Mouse (Mus musculus) left cerebral cortex, adult 8-10 months (tissue): Measurements from ENCODE around the gene Nup210l. TPM values are rescaled to one million over a fixed set of nuclear protein-coding genes. Genes with fewer than 3 reads are reported as not detected.
"Not testable (repeated sequence)": the region's sequence is repeated elsewhere in the genome, so short reads cannot be mapped to it uniquely, and the experiment has no call there.

Experiments
- DNase-seq, 2 experiments: peaks; one replicate each; pipeline ENCODE4 v3.0.0; 2022; ENCODE audit warnings: low spot score in 2 of 2
- total RNA-seq, 4 experiments: library from RNA; stranded (reverse); gene quantifications; 2 replicates each; pipeline ENCODE4 v1.2.4; 2022

Nup210l gene
- total RNA-seq, 4 experiments from 2014 or later: 0.21 to 0.35 (median 0.32) TPM

DNA sequence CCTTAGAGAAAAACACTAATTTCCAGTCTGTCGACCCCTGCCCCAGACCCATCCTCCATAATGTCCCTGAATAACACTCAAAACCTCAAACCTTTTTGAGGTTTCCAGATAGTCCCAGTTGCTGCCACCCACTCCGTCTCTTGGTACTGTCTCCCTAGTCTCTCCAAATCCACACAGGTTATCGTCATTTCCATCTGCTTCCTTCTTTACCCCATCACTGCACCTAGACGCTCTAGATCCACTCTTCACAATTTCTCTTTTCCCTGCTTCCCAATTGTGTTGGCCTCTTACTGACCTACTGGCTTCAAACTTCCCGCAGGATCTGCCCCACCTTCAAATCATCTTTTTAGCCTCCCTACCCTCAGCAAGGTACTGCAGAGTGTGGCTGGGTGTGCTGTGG is 117.2 kb downstream of the Nup210l start:
- DNase-seq: no peak

DNA sequence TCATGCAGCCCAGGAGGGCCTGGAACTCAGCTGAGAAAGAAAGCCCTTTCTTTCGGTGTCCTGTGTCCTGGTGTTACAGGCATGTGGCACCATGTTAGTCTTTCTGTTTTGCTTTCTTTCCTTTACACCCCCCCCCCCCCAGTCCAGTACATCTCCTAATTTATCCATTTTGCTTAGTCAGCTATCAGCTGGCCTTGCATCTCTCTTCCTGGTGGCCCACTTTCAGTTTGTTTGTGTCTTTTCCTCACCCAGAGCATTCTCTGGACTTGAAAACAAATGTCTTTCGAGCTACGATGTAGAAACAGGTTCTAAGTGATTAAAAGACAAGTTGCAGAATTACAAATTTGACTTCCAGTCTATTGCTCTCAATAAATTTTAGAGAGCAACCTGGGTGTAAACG is 118.5 kb downstream of the Nup210l start:
- no peak for DNase-seq

DNA sequence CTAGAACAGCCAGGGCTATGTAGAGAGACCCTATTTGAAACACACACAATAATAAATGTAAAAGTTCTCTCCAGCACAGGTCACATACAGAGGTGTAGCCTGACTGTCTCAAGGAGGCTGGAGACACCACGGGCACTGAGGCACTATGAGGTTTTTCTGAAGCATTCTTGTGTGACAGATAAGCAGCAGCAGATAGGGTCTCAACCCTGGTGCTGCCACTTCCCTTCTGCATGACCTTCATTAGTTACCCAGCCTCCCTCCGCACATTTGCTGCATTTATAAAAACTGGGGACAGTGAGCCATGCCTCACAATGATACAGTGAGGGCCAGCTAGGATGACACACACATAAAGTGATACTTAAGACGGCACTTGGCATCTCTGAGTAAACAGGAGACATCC is 119.0 kb downstream of the Nup210l start:
- DNase-seq: no peak

DNA sequence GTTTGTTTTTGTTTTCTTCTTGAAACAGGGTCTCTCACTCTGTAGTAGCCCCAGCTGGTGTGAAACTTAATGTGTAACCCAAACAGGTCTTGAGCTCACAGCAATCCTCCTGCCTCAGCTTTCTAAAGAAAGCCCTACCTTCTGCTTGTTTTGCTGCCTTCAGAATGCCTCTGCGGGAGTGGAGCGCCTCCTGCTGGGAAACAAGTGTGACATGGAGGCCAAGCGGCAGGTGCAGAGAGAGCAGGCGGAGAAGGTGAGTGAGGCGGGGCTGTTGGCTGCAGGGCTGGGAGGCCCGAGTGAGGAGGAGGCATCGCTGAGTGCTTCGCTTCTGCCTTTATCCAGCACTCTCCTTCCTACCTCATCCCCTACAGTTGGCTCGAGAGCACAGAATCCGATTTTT is 120.4 kb downstream of the Nup210l start:
- DNase-seq: no peak

DNA sequence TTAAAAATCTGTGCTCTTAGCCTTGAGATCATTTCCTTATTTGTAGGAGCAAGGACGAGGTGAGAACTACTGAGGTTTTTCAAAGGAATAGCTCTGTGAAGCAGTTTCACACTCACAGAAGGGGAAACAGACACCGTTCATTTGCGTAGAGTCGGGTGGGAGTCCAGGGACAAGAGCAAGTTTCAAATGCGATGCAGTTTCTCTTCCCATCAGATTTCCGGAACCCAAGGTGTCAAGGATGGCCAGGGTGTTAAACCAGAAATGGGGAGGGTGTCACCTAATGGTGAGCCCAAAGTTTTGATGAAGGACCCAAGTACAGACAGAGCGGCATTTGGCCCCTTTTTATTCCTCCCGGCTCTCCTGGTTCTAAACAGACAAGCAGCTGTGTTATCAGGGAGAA is 127.1 kb downstream of the Nup210l start:
- DNase-seq: no peak

DNA sequence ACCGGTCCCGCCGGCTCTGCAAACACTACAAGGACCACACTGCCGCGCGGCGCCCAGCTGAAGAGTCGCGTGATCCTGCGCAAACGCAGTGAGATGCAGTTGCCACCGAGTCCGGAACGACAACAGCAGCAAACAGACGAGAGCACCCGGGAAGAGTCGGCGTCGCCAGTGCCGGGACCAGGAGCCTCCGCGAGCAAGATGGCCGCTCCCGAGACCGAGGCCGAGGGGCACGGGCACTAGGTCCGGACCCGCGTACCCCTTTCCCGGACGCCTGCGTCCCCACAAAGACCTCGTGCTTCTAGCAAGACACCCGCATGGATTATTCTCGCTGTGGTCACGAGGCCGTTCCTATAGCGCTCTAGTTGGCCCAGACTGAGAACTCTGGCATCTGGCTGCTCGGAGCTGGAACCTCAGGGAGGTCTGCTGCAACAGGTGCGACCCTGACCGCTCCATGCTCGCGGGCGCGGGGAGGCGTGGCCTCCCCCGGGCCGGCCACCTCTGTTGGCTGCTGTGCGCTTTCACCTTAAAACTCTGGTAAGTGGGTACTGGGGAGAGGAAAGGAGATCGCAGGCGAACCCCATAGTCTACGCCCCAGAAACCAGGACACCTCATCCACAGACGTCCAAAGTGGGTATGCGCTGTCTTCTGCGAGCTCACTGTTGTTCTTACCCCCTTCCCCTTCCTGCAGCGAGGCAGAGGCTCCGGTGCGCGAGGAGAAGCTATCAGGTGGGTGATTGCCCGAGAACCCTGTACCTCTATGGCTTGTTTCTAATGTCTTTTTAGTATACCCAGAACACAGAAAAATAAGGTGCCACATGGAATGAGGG is 127.8 kb downstream of the Nup210l start, which contains the start of gene Jtb:
Gene Jtb (plus strand): TSS at position 91 of the 827 bp plus-strand sequence.
- peak; percentile 90 to 96 for DNase-seq

DNA sequence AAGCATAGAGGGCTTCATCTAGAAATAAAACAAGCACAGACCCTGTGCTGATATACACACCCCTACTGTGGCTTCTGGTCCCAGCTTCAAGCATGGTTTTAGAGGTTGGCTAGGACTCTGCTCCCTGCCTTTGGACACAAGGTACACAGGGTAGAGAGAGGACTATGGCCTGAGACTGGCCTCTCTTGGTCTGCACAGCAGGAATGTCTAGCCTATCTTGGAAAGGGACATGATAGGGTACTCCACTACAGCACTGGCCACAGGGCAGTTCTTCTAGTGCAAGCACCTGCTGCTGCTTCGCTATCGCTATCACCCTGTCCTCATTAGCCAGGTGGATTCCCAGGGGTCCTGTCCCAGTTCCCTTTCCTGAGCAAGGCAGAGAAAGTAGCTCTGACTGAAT is 137.3 kb downstream of the Nup210l start:
- no peak for DNase-seq

DNA sequence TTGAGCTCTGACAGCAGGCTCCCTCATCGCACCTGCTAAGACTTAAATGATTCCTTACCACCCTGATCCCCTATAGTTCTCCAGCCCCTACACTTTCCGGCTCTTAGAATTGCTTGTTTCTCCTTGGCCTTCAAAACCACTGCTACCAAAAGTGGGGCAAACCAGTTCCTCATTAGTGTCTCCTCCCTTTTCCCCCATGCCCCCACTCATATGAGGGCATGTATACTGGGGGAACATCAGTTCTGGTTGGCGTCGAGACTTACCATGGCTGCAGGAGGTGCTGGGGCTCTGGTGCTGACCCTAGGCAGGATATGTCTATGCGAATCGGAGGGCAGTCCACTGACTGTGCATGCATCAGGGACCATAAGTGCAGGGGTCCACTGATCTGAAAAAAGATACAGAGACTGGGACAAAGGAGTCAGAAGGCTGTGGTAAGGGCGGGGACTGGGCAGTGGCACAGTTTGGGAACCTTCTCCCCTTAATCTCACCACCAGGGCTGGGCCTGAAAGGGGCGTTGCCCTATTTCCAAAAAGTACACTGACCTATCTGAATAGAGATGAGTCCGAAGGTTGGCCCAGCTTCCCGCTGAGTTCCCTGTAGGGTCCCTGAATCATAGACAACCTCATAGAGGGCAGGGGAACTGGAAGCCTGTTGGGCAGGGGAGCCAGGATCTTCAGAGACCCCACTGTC is 137.9 kb downstream of the Nup210l start:
- no peak for DNase-seq

DNA sequence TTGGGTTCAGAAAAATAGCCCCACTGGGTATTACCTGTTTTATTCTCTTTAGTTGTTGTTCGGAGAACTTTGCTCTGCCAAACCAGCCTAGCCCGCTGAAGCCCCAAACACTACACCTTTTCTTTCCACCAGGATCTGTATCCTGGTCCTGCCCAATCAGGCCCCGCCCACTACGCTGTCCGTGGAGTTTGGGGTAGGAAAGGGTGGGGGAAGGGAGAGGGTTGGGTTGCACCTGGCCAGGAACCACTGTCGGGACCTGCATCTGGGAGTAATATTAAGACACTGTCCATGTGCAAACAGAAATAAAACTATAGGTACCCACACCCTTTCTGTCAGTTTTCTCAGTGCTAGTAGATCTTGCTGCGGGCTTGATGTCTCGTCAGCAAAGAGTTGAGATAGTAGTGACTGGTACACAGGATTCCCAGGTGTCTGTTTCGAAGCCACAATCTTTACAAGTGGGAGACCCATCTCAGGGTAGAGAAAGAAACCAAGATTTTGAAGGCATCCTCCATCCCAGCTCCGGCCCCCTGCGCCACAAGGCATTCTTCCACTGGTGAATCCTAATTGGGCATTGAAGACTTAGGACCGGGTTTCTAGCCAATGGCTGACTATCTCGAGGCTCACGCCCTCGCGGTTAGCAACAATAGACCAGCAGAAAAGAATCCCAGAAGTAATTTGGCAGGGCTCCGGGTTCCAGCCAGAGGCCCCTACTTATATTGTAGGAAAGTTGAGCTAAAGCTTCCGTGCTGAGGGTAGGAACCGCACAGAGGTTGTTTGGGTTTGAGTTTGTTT is 139.2 kb downstream of the Nup210l start, which contains the start of gene Creb3l4:
Gene Creb3l4 (minus strand): TSS at position 529 of the 792 bp plus-strand sequence.
- no peak for DNase-seq

DNA sequence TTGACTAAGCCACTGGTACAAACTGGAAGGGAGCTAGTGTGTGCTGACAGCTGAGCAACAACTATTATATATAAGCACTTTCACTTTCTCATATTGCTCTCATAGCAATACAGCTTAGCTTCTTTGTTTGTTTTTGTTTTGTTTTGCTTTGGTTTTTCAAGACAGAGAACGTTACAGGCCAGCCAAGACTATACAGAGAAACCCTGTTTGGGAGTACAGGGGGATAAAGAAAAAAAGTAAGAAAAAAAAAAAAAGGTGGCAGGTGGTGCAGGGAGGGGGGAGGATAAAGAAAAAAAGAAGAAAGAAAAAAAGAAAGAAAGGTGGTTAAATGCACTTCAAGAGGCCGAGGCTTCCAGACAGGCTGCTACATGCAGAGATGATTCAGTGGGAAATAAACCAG is 141.5 kb downstream of the Nup210l start:
- DNase-seq: no peak

DNA sequence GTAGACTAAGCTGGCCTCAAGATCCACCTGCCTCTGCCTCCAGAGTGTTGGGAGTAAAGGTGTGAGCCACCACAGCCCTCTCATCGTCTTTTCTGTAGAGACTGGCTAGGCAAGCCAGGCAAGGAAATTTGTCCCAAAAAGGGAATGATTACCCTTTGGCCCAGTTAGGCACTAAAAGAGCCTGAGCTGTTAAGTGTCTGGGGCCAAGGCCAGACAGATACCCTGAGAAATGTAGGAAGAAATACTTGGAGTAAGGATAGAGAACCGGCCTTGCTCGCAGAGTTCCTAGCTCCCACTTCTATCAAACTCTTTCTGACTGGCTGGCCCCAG is 143.7 kb downstream of the Nup210l start:
- DNase-seq: no peak

DNA sequence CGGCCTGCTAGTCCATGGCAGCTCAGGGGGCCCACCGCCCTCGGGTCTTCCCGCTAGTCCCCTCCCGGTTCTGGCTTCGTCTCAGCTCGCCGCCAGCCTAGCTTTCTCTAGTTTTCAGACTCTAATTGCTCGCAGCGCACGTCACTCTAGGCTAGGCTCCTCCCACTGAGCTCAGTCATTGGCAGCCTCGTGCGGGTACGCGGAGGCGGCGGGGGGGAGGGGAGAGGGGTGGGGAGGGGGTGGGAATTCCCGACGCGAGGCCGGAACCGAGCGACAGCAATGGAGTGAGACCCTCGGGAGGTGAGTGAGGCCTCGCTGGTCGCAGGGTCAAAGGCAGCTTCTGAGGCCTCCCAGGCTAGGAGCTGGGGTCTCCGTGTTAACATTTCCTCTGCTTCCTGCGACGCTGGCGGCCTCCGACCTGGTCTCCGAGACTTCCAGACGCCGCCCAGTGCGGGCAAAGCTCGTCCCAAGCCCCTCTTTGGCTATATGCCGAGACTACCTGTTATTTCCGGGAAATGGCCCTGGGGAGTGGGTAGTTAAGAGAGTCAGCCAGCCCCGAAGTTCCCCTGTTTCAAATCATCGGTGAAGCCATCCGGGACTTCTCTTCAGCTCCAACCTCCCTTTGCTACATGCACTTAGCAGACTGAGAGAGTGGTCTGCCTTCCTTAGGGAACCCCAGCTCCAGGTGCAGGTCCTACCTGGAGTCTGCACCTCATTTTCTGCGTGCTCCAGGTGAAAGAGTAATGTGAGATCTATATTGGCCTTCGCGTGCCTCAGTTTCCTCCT is 144.2 kb downstream of the Nup210l start, which contains the start of gene Slc39a1:
Gene Slc39a1 (plus strand): TSS at position 213 of the 786 bp plus-strand sequence.
- DNase-seq: peak; percentile 81 to 92

DNA sequence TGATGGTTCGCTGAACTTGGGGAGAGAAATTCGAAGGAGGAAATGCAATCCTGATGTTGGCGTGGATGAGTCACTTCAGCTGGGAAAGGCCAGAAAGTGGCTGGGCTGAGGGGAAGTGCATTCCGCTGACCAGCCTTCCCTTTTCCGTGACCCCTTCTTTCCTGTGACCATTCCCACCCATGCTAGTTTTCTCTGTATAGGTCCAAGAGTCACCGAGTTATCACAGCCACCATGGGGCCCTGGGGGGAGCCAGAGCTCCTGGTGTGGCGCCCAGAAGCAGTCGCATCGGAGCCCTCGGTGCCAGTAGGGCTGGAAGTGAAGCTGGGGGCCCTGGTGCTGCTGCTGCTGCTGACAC is 144.8 kb downstream of the Nup210l start:
- DNase-seq: no peak

DNA sequence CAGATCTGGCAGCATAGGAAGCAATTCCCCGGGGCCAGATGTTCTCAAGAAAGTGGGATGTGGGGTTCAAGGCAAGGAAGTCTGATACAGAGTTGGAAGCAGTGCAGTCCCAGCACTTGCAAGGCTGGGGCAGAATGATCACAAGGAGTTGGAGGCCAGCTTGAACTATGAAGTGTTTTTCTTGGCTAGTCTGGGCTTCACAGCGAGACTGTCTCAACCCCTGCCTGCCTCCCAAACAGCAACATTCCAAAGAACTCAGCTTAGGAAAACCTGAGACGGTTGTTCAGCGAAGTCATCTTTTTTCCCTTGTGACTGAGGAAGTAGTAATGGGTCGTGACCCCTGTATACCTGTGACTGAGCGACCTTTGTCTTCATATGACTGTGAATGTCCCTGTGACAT is 146.9 kb downstream of the Nup210l start:
- no peak for DNase-seq

DNA sequence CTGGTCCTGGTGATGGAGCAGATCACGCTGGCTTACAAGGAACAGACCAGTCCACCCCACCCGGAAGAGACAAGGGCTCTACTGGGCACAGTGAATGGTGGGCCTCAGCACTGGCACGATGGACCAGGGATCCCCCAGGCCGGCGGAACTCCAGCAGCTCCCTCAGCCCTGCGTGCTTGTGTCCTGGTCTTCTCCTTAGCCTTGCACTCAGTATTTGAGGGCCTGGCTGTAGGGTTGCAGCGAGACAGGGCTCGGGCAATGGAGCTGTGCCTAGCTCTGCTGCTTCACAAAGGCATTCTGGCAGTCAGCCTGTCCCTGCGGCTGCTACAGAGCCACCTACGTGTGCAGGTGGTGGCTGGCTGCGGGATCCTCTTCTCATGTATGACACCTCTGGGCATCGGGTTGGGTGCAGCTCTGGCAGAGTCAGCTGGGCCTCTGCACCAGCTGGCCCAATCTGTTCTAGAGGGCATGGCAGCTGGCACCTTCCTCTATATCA is 147.8 kb downstream of the Nup210l start:
- peak in 1 of 2 experiments; percentile 65 for DNase-seq

DNA sequence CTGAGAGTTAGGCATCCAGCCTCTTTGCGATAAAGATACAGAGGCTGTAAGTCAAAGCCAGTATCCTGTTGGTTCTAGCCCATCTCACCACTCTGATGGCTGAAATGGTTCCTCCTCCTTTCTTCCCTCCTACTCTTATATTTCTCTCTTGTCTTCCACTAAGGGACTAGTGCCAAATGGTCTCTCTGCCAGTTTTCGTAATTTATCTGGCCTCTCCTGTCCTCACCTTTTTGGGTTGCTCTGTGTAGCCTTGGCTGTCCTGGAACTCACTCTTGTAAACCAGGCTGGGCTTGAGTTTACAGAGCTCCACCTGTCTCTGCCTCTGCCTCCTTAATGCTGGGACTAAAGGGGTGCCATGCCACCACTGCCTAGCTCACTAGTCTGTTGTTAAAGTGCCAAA is 148.7 kb downstream of the Nup210l start:
- not testable (repeated sequence) for DNase-seq

DNA sequence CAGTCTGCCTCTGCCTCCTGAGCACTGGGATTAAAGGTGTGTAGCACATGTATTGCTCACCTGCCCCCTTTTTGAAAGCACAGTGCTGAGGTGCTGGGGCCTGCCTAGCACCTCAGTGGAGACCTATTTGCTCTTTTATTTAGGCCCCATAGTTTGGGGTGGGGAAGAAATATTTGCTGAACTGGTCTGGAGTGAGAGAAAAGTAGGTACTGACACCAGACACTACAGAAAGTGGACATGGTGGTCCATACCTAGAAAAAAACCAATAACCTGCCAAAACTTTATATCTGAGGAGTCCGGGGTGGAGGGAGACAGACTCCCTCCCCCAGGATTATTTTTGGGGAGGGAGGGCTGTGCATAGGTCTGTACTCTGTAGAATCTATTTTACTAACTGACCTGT is 149.2 kb downstream of the Nup210l start:
- not testable (repeated sequence) for DNase-seq

DNA sequence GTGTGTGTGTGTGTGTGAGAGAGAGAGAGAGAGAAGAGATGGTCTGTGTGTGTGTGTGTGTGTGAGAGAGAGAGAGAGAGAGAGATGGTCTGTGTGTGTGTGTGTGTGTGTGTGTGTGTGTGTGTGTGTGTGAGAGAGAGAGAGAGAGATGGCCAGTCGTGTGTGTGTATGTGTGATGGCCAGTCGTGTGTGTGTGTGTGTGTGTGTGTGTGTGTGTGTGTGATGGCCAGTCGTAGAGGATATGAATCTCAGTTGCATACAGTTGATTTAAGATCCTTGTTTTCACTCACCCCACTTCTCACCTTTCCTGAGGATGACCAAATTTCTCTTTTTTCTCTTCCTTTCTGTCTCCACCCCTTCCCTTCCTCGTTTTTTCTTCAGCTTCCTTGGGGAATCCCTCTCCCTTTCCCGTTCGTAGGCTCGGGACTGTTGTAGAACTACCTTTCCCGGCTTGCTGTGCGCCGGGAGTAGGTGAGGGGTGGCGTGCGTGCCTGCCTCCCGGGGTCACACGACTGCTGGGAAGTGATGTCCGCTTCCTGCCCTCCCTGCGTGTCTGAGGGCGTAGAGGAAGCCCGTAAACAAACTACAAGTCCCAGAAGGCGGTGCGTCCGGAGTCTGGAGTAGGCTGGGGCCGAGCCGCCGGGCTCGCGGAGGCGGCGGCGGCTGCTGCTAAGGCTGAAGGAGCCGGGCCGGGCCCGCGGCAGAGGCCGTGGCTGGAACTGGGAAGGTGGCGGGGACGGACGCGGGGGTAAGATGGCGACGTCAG is 149.9 kb downstream of the Nup210l start, which contains the start of gene Crtc2:
Gene Crtc2 (plus strand): TSS at position 511 of the 766 bp plus-strand sequence.
- DNase-seq: peak; percentile 87 to 99

DNA sequence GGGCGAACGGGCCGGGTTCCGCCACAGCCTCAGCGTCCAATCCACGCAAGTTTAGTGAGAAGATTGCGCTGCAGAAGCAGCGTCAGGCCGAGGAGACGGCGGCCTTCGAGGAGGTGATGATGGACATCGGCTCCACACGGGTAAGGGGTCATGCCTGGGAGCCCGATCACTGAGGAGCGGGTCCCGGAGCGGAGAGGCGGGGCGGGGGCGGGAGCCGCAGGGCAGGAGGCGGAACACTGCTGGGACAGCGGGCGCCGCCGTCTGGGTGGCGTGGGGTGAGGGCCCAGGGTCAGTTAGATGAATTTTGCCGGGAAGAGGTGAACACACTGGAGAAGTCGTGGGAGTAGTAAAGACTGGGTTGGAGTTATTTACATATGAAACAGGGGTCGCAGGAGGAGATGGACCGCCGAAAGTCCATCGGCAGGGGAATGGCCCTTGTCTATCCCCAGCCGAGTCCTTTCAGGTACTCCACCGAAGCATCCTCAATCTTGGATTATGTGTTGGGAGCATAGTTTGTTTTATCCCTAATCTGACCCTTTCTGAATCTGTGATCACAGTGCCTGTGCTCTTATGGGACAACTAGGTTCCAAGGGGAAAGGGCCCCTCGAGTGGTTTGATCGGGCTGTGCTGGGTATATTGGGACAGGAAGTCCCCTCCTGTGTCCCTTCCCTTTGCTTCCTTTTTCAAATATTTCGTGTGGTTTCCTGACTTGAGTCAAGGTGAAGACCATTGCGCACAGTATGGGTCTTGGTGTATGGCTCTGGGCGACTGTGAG is 150.7 kb downstream of the Nup210l start:
- no peak for DNase-seq
